Mouse (Mus musculus): ENCODE data around the gene Rgcc.

DNA sequence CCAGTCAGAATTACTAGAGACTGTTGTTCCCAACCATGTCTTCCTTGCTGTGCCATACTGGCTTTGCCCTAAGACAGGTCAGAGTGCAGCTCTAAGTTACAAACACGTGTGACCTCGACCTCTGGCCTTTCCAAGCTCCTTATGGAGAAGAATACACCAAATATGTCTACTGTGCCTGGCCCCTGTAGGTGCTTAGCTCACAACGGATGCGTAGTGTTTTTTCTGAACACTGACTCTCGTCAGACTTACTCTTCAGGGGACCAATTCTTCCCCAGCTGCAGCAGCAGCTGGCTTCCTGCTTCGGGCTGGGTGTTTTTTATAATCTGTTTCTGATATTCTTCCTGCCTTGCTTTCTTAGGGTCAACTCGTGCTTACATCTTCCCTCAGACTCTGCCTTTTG, 14.4 kb upstream of the Rgcc start:
- TF ChIP-seq CTCF (IDR thresholded peaks at IDR 0.05; ENCODE audit: extremely low read depth, insufficient read depth, low read length) (no peak), POLR2A (IDR thresholded peaks at IDR 0.05; ENCODE audit: extremely low read depth, insufficient read depth, low read length) (no peak)

Data from cortical plate, adult 2 months (tissue).